Mouse (Mus musculus) embryo, embryonic 11 days (tissue): Measurements from ENCODE around the gene Ang.

Experiments
- DNase-seq: peaks from one replicate; pipeline ENCODE4 v3.0.0-alpha.2; 2015

The Ang gene

GRCm38 (mm10) chr14:51129624-51129975 lies 38.6 kb downstream of the Ang start:
- DNase-seq, result no peak

GRCm38 (mm10) chr14:51130315-51130940 lies 39.5 kb downstream of the Ang start:
- no peak for DNase-seq

- no peak for DNase-seq
Measured at GRCm38 (mm10) chr14:51131086-51131815, 40.3 kb downstream of the Ang start.

- DNase-seq, result no peak
Measured at GRCm38 (mm10) chr14:51132372-51132771, 41.4 kb downstream of the Ang start.

GRCm38 (mm10) chr14:51140342-51140741 lies 49.4 kb downstream of the Ang start:
- no peak for DNase-seq

GRCm38 (mm10) chr14:51142119-51142518 lies 51.2 kb downstream of the Ang start:
- no peak for DNase-seq

GRCm38 (mm10) chr14:51142568-51142967 lies 51.6 kb downstream of the Ang start:
- no peak for DNase-seq

- no peak for DNase-seq
Measured at GRCm38 (mm10) chr14:51143287-51143686, 52.3 kb downstream of the Ang start.

- no peak for DNase-seq
Measured at GRCm38 (mm10) chr14:51143937-51144336, 53.0 kb downstream of the Ang start.

GRCm38 (mm10) chr14:51144451-51144850 lies 53.5 kb downstream of the Ang start:
- DNase-seq, result no peak

GRCm38 (mm10) chr14:51145521-51145920 lies 54.6 kb downstream of the Ang start:
- no peak for DNase-seq

GRCm38 (mm10) chr14:51146685-51147084 lies 55.7 kb downstream of the Ang start, which contains the start of gene Rnase1:
Gene Rnase1 (minus strand): TSS chr14:51146785.
- DNase-seq, result no peak

GRCm38 (mm10) chr14:51148006-51148405 lies 57.1 kb downstream of the Ang start:
- no peak for DNase-seq

GRCm38 (mm10) chr14:51149164-51149563 lies 58.2 kb downstream of the Ang start:
- no peak for DNase-seq

- DNase-seq, result no peak
Measured at GRCm38 (mm10) chr14:51150206-51150831, 59.4 kb downstream of the Ang start.
